Mouse (Mus musculus): ENCODE results near the gene Lrrc4c. TPM values are rescaled to one million over a fixed set of nuclear protein-coding genes. Genes with fewer than 3 reads are reported as not detected.

The Lrrc4c gene
- total RNA-seq, 2 experiments from 2014 or later: 88.7 to 91.0 TPM

DNA sequence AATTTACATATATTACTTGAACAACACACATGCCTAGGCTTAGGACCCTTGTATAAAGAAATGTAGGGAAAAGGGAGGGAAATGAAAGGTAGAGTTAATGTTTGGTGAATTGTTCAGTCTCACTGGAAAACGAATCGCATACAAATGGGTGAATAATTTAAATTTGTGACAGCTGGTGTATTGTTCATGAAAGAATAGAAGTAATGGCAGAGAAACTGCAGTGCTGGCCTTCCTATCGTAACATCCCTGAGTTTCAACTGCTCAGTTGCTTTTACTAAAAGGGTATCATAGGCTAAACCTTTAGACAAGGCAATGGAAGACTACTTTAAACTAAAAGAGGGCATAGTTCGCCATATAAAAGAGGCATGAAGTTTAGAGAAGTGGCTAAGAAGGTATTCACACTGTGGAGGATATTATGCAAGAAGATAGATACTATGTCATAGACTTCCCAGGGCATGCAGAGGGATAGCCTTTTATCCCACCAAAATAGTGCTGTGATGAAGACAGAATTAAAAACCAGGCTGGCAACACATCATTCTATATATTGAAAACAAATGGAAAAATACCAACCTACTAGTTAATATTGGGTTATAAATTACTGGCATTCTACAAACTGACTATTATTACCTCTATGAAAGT lies 879.1 kb downstream of the Lrrc4c start:
- intact Hi-C loops (cut with DNase I): no loop called here
- DNase-seq: no peak

DNA sequence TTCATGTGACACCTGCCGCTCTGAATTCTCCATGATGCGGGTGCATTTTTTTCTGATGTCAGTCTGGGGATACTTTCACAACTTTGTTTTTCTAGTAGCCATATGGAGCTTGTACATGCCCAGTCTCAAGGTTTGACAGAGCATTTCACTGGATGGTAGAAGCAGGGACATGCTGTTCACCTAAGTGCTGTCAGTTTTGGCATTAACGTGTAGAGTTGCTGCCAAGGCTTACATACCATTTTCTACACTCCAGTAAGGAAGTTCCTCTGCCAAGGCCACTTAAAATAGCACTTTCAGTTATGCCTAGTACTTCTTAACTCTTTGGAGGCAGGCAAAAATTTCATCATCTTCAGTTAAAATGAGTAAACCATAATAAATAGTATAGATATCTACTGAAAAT lies 915.0 kb downstream of the Lrrc4c start:
- intact Hi-C loops (cut with DNase I): no loop called here
- peak; percentile 12 for DNase-seq

- no peak for DNase-seq
- intact Hi-C loops (cut with DNase I): no loop called here
Measured at GRCm38 (mm10) chr2:97234074-97234473, 916.1 kb downstream of the Lrrc4c start.

DNA sequence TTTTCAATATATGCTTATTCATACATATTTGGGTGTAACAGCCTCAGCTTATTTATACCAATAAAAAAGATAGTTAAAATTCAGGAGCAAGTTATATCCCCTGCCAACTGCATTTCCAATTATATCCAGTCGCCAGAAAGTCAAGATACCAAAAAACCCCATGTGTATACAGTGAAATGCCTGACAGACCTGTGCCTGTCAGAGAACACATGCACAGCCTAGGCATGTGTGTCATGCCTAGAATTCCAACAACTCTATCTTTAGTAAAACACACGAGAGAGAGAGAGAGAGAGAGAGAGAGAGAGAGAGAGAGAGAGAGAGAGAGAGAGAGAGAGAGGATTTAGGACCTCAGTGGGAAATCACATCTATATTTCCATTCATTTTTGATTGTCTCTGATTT lies 956.7 kb downstream of the Lrrc4c start:
- no peak for DNase-seq
- intact Hi-C loops (cut with DNase I): no loop called here

- DNase-seq: no peak
- intact Hi-C loops (cut with DNase I): no loop called here
Measured at GRCm38 (mm10) chr2:97284986-97285385, 967.0 kb downstream of the Lrrc4c start.

DNA sequence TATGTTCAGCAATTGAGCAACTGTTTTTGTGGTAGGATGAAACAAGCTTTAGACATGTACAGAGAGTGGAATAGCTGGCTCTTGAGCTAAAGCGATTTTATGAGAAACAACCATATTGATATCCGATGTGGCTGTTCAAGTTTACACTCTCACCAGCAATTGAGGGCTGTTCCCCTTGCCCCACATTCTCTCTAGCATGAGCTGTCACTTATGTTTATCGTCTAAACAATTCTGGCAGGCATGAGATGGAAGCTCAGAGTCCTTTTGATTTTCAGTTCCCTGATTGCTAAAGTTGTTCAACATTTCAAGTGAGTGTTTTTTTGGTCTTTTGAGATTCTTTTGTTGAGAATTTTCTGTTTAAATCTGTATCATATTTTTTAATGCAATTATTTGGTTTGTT lies 976.2 kb downstream of the Lrrc4c start:
- no peak for DNase-seq
- intact Hi-C loops (cut with DNase I): no loop called here

- intact Hi-C loops (cut with DNase I): no loop called here
Measured at GRCm38 (mm10) chr2:97299704-97300103, 981.7 kb downstream of the Lrrc4c start.

DNA sequence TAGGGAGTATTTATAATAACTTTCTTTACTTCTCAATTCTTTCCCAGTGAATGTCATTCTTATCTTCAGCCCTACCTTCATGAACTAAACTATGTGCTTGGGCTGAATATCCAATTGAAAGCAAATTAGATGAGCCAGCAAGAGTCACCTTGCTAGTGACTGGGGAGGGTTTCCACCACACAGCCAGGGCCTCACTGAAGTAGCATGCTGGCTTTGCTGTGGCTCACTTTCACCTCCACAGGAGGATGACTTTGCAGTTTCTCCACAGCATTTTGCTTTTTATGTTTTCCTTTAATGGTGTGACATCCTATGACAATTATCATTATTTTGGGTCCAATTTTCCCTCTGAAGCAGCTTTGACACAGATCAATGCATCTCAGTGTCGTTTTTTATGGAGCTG lies 1000.0 kb downstream of the Lrrc4c start:
- intact Hi-C loops (cut with DNase I): no loop called here

More at GRCm38 (mm10) chr2:97299704-97300103, 981.7 kb downstream of the Lrrc4c start:
- peak; percentile 82 for DNase-seq

DNA sequence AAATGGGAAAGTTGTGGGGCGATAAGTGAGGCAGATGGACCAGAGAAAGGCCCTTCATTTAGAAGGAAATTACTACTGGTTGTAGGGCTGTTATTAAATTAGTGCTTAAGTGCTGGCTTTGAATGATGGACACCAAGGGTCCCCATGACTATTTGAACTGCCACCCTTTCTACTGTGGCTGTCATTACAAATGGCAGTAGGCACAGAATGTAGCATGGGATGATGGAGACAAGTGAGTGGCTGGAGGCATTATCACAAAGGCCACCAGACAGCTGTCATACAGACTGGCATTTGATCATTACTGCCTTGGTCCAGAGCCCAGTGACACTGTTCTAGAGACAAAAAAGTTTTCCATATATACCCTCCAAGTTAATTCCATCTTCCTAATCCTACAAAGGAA lies 1000.6 kb downstream of the Lrrc4c start:
- DNase-seq: no peak
- intact Hi-C loops (cut with DNase I): no loop called here

More for the DNA sequence above, 1000.0 kb downstream of the Lrrc4c start:
- no peak for DNase-seq

- no peak for DNase-seq
- intact Hi-C loops (cut with DNase I): no loop called here
Measured at GRCm38 (mm10) chr2:97332084-97332682, 1014.2 kb downstream of the Lrrc4c start.

DNA sequence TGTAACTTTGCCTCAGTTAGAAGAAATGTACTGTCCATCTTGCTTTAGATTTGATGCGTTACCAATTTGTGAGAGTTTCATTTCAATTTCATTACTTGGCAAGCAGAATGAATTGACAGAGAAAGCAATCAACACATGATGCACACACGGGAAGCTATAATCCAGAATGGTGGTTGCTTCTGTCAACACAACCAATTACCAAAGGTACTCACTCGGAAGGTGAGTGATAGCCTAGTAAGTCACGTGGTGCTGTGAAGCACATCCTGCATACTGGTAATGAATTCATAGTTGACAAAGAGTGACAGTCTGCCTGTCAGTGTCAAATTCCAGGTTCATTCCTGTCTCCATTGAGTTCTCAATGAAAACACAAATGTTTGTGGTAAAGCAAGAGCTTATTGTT lies 1021.7 kb downstream of the Lrrc4c start:
- intact Hi-C loops (cut with DNase I): no loop called here
- no peak for DNase-seq

DNA sequence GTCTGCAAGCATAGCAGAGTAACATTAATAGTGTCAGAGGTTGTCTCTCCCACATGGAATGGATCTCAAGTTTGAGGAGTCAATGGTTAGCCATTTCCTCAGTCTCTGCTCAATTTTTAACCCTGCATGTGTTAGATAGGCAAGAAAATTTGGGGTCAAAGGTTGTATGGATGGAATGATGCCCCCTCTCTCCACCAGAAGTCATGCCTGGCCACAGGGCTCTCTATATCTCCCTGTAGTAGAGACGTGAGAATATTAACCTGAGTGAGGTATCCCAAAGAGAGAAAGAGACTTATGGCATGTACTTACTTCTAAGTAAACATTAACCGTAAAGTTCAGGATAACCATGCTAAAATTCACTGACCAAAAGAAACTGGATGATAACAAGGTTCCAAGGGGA lies 1043.3 kb downstream of the Lrrc4c start:
- no peak for DNase-seq
- intact Hi-C loops (cut with DNase I): no loop called here

DNA sequence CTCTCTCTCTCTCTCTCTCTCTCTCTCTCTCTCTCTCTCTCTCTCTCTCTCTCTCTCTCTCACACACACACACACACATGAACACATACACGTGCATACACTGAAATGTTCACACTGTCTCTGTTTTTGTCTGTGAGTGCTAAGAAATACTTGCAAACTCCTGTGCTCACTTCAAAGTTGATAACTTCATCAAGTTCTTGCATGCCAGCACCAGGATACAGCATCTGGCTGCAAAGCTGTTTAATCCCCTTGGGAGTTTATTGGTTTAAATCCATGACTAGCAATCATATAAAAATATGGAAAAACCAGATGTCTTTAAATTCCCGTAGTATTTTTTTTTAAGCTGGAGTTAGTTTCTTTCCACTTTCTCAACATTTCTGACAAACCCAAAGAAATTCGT lies 1052.0 kb downstream of the Lrrc4c start:
- intact Hi-C loops (cut with DNase I): no loop called here
- DNase-seq: no peak

DNA sequence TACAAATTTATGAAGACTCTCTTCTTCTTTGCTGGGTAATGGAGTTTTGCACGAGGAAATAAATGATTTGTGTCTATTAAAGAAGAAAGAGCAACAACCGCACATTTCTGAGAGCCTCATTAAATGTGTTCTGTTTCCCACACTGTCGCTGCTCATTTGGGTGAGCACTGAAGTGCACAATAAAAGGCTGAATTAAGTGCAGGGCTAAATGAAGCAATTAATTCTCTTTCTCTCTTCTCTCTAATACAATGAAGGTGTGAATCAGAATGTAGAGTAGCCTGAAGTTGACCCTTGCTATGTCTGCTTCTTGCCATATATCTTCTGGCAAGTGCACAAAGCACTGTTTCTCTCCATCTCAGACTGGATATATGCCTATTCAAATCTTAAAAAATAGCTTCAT lies 1073.5 kb downstream of the Lrrc4c start:
- intact Hi-C loops (cut with DNase I): no loop called here
- DNase-seq: no peak

GRCm38 (mm10) chr2:97391876-97392275 lies 1073.9 kb downstream of the Lrrc4c start:
- intact Hi-C loops (cut with DNase I): no loop called here
- DNase-seq: no peak

GRCm38 (mm10) chr2:97413066-97413465 lies 1095.1 kb downstream of the Lrrc4c start:
- intact Hi-C loops (cut with DNase I): no loop called here
- no peak for DNase-seq

DNA sequence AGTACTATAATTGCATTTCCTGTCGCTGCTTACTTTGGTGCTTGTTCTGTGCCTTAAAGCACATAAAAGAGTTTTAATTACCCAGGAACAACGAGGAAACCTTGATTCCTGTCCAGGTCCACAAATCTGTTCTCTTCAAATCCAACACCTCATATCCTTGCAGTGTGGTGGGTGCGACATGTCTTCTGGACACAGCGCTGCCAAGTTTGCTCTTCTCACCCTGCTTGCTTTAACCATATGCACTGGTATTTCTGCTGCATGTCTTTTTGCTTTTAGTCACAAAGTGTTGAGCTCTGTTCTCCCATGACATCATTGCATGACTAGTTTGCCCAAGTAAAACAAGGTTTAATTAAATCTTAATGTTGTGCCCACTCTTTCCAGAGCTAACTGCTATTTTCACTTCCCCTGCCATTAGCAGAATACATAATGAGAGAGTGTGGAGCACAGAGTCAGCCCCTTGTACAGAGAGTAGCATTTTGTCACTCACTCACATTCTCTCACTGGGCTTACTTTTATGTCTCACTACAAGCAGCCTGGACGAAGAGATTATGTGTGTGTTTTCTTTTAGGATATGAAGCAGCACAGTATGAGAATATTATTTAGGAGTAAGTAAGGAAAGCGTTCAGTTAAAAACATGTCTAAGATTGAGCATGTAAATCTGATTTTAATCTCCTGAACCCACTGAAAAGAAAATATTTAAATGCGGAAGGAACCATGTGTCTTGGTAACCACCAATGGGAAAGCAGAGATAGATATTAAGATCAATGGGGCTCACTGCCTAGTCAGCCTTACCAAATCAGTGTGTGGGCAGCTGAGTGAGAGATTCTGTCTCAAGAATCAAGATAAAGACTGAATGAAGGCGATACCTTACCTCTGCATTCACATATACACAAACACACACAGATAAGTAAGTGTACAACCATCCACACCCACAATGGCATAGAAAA lies 1096.7 kb downstream of the Lrrc4c start:
- intact Hi-C loops (cut with DNase I): no loop called here
- no peak for DNase-seq

DNA sequence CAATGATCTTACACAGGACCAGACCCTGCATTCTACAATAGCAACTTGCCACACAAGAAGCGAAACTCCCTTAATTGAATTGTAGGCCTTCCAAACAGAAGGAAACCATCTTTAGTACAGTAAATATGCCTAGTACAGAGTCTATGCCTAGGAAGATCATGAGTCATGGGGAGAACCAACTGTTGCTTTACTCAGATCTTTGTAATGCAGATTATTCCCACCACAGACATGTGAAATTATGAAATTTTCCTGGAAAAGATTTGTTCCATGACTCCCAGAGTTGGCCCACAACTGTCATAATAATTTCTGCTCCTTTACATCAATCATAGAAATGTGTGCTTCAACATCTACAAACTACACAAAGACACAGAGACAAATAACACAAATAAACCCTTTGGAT lies 1116.2 kb downstream of the Lrrc4c start:
- DNase-seq: no peak
- intact Hi-C loops (cut with DNase I): no loop called here

- DNase-seq: no peak
- intact Hi-C loops (cut with DNase I): no loop called here
Measured at GRCm38 (mm10) chr2:97435616-97436015, 1117.6 kb downstream of the Lrrc4c start.

DNA sequence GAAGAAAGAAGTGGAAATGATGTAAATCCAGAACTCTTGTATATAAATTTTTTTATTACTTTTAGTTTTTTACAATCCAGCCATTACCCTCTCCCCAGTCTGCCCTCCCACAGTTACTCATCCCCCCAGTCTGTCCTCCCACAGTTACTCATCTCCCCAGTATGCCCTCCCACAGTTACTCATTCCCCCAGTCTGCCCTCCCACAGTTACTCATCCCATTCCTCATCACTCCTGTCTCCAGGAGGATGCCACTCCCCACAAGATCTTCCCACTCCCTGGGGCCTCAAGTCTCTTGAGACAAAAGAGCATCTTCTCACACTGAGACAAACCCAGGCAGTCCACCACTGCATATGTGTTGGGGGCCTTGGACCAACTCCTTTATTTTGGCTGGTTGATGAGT lies 1119.8 kb downstream of the Lrrc4c start:
- intact Hi-C loops (cut with DNase I): no loop called here
- DNase-seq: no peak

- no peak for DNase-seq
- intact Hi-C loops (cut with DNase I): loop anchor here (10.0 kb wide), 1 partner anchor 1129 kb away; no protein-coding TSS in a partner anchor
Measured at GRCm38 (mm10) chr2:97463573-97463972, 1145.6 kb downstream of the Lrrc4c start.
